Mouse (Mus musculus) adrenal gland (tissue): ENCODE data around the gene Tecpr2.
"Not testable (repeated sequence)": the region's sequence is repeated elsewhere in the genome, so short reads cannot be mapped to it uniquely, and the experiment has no call there.

ENCODE experiments used
- intact Hi-C: fragments of 180-260 bp; cut with DNase I; formaldehyde crosslinking; loops from one replicate; pipeline ENCODE4 v1.15.1; 2025
- long read RNA-seq, 2 experiments: library from polyadenylated mRNA; unstranded; transcript quantifications; one replicate each; pipeline ENCODE4 v2.0.0; 2020; ENCODE audit warnings: borderline replicate concordance in 1 of 2; ENCODE audit not compliant: insufficient replicate concordance in 1 of 2

Gene Tecpr2
- long read RNA-seq, experiment 1, partial matches to known transcripts = 0 of 2 reads
- long read RNA-seq, experiment 1, other reads (novel, unspliced or antisense) = 2 of 2 reads
- long read RNA-seq, experiment 2, partial matches to known transcripts = 0 of 1 reads
- long read RNA-seq, experiment 2, other reads (novel, unspliced or antisense) = 1 of 1 reads

GRCm38 (mm10) chr12:110889036-110890020, at the start of gene Tecpr2, which contains the start of gene Cinp:
Tecpr2 (plus strand) TSS chr12:110889264.
Cinp (minus strand) TSS chr12:110889145.
- intact Hi-C loops = no loop called here

DNA sequence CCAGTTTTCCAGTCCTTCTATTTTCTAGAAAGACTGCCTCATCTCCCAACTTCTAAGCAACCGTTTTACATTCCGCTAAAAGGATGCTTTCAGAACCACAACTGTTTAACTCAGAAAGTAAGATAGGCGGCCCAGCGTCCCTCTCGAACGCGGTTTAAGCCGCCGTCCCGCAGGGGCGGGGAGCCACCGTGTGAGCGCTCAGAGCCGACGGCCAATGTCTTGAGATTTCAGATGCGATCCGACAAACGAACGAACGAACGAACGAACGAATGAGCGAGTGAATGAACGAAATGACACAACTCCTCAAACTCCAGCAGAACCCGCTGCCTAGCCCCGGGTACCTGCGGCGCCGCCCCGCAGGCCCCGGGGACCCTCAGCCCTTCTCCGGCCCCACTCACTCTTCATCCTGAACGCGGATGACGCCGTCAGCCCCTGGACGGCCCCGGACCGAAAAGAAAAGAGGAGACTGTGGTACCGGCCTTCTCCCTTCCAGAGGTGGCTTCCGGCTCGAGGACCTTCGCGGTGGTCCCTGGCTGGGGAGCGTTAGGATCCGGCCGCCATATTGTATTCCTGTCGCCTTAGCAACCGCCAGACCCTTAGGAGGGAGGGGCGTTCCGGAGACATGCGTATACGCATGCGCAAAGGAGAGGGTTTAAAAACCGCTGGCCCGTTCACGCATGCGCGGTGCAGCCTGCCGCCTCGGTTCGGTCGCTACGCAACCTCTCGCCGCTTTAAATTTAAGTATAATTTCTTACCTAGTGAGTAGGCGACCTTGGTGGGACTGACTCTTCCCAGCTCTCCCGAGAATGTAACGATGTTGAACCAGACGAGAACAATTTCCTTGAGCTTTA, 48.5 kb upstream of the Tecpr2 start, which contains the start of gene Mok:
Gene Mok, minus strand, starts transcription at position 592 of the 851 bp plus-strand sequence.
- intact Hi-C loops = loop anchor here (2.0 to 10.0 kb wide), 4 partner anchors 102 to 423 kb away; partner anchors contain the start of gene Ppp2r5c

GRCm38 (mm10) chr12:110841731-110842493, 47.2 kb upstream of the Tecpr2 start:
- intact Hi-C loops = loop anchor here (2.0 to 10.0 kb wide), 4 partner anchors 103 to 425 kb away; partner anchors contain the start of gene Ppp2r5c

DNA sequence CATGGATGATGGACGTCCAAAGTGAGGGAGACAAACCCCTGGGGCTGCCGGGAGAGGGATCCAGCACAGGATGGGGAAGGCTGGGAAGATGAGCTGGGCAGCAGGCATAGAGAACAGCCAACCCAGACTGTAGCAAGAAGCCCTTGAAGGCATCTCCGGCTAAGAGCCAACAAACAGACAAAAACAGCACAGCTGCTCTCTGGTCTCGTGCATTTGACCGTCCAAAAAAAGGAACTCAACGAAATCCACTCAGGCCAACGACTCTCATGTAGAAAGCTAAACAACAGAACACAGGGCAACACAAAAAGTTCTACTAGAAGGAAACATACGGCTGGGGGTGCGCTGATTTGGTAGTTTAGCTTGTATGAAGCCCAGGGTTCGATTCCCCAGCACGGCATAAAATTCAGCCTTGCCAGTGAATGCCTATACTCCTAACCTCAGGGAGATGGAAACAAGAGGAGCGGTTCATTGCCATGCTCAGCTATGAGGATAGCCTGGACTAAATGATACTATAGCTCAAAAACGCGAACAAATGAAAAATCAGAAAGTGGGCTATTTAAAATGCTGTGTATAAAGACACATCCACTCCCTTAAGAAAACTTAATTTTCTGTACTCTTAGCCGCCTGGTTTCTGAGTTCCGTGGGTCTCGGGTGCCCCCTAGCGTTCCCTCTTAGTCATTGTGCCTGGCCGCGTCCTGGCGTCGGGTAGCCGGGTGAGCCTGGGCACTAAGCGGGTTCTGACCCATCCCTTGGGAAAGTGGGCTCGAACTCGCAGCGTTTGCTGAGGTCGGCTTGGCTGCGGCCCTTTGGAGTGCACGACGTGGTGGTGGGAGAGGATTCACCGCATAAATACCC, 45.6 kb upstream of the Tecpr2 start:
- intact Hi-C loops = loop anchor here (5.0 to 10.0 kb wide), 3 partner anchors 246 to 426 kb away; partner anchors contain the start of gene Ppp2r5c

- intact Hi-C loops = loop anchor here (5.0 to 10.0 kb wide), 4 partner anchors 58 to 427 kb away; partner anchors contain the start of gene Ppp2r5c
Observed at GRCm38 (mm10) chr12:110844227-110845130, 44.6 kb upstream of the Tecpr2 start.

- intact Hi-C loops = loop anchor here (5.0 to 10.0 kb wide), 2 partner anchors 57 to 401 kb away; partner anchors contain the start of gene Ppp2r5c
Observed at GRCm38 (mm10) chr12:110845131-110845880, 43.8 kb upstream of the Tecpr2 start.

DNA sequence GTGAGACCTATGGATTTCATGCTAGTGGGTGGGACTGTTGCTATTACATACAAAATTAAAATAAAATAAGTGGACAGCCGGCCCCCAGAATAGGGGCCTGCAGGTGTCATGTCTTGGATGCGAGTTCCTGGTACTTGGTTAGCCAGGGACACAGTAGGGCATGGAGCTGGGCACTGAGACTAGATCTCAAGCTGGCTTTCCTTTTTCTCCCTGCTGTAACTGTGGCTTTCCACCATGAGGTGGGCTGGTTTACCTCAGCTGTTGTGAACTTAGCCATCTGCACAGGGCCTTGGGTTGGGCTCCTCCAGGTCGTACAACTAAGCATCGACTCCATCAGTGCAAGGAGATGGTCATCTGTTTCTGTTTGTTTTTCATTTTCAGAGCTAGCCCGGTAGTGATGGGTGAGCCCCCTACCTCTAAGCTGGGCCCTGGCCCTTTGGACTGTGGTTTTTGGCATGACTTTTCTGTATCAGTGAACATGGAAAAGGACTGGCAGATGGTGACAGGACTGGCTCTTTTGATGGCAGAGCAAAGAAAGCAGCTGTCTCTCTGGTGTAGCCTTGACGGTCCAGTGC, 42.8 kb upstream of the Tecpr2 start:
- intact Hi-C loops = loop anchor here (5.0 to 10.0 kb wide), 2 partner anchors 56 to 401 kb away; partner anchors contain the start of gene Ppp2r5c

- intact Hi-C loops = no loop called here
Observed at GRCm38 (mm10) chr12:110850010-110850928, 38.8 kb upstream of the Tecpr2 start, which contains the start of gene Zfp839. Zfp839 (plus strand) TSS chr12:110850253.

GRCm38 (mm10) chr12:110850929-110851256, 38.2 kb upstream of the Tecpr2 start:
- intact Hi-C loops = no loop called here

DNA sequence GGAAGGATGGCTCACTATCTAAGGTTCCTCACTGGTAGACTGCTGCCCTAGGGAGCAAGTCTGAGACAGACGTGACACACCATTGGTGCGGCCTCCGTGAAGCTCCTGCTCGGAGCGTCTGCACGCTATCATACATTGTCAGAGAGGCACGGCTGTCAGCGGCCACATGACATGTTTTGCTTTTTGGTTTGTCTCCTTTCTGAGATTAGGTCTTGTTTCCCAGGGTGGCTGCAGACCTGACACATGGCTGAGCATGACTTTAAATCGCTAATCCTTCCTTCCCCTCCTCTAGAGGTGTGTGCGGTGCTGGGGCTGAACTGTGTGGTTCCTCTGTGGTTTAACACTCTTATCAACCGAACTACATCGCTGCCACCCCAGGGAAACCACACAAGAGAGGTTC, 37.6 kb upstream of the Tecpr2 start:
- intact Hi-C loops = no loop called here

- intact Hi-C loops = no loop called here
Observed at GRCm38 (mm10) chr12:110851923-110852322, 37.1 kb upstream of the Tecpr2 start.

DNA sequence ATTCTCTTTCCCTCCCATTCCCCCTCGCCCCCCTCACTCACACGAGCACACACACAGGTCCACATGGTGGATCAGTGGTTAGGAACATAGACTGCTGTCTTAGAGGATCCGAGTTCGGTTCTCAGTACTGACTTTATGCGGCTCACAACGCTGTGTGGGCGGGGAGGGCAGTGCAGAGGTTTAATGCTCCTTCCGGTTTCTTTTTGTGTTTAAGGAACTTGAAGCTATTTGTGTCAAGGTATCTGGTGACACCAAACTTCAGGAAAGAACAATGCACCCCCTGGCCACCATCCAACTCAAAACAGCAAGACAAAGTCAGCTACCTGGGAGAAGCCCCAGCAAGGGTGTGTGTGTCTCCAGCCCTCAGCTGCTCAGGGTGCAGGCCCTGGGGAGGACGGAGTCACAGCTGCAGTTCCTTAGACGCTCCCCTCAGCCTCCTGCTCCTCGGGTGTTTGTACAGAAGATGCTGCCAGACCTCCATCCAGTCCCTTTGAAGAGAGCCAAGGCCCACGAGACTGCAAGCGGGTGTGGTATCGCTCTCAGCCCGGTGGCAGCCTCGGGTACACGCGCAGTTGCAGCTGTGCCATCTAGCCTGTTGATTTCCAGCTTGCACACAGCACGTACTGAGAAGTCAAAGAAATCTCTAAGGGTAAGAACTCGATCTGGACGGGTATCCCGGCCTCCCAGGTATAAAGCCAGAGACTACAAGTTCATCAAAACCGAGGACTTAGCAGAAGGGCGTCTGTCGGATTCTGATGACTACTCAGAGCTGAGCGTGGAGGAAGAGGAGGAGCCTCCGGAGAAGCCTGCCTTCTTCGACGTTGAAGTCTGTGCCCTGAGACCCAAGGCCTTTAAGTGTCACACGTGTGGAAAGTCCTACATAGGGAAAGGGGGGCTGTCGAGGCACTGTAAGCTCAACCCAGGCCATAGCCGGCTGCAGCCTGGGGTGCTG, 34.0 kb upstream of the Tecpr2 start:
- intact Hi-C loops = no loop called here

GRCm38 (mm10) chr12:110857196-110857595, 31.9 kb upstream of the Tecpr2 start:
- intact Hi-C loops = no loop called here

GRCm38 (mm10) chr12:110858681-110859080, 30.4 kb upstream of the Tecpr2 start:
- intact Hi-C loops = not testable (repeated sequence)

DNA sequence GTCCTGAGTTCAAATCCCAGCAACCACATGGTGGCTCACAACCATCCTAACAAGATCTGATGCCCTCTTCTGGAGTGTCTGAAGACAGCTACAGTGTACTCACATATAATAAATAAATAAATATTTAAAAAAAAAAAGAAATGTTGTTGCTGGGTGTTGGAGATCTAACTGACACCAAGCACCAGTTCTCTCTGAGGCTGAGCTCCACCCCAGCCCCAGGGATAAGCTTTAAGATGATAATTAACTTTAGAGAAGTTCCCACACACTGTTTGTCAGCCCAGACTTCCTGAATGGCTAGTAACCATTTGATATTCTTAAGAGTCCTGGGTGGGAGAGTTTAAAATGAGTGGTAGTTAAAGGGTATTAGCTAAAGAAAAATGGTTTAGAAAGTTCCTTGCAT, 28.8 kb upstream of the Tecpr2 start:
- intact Hi-C loops = no loop called here
